Mouse (Mus musculus) bone marrow macrophage, adult 2 months (primary cell): ENCODE measurements around the gene Rab40c.

ENCODE experiments used
- CTCF ChIP-seq: IDR thresholded peaks from 2 replicates; pipeline ENCODE4 v1.5.1; 2012; ENCODE audit warnings: low read depth, mild to moderate bottlenecking, low read length, moderate library complexity
- POLR2A ChIP-seq: IDR thresholded peaks from 2 replicates; pipeline ENCODE4 v1.6.1; 2012; ENCODE audit warnings: mild to moderate bottlenecking, low read depth, low read length, borderline replicate concordance

GRCm38 (mm10) chr17:25860832-25861703 lies 58.5 kb downstream of the Rab40c start, which contains the start of gene Wdr90:
- no peak for TF ChIP-seq CTCF
- no peak for TF ChIP-seq POLR2A
